Mouse (Mus musculus) G1E (cell line): ENCODE data around the gene Med27. TPM values are rescaled to one million over a fixed set of nuclear protein-coding genes. Genes with fewer than 3 reads are reported as not detected.

Source experiments
- ATAC-seq: 2 replicates; pipeline ENCODE4 v1.8.0; 2016; ENCODE audit warnings: mild to moderate bottlenecking; ENCODE audit not compliant: insufficient number of reproducible peaks, poor library complexity, low FRiP score, severe bottlenecking; ENCODE audit errors: extremely low read depth
- DNase-seq: peaks from one replicate; pipeline ENCODE4 v3.0.0; 2012; ENCODE audit warnings: low spot score
- H3K27me3 ChIP-seq: 2 replicates; pipeline ENCODE4 v1.6.1; 2012; ENCODE audit warnings: mild to moderate bottlenecking, low read length, inconsistent platforms; ENCODE audit not compliant: insufficient read depth
- H3K36me3 ChIP-seq: replicated peaks from 2 replicates; pipeline ENCODE3; 2012; ENCODE audit warnings: mild to moderate bottlenecking, inconsistent platforms
- H3K4me1 ChIP-seq: 2 replicates; pipeline ENCODE4 v1.6.1; 2012; ENCODE audit warnings: low read depth, low read length, inconsistent platforms, mixed read lengths; ENCODE audit not compliant: insufficient read depth
- H3K4me3 ChIP-seq: 2 replicates; pipeline ENCODE4 v1.5.1; 2012; ENCODE audit warnings: low read depth, mild to moderate bottlenecking, inconsistent platforms, low read length, moderate library complexity, mixed read lengths
- H3K9me3 ChIP-seq: replicated peaks from 2 replicates; pipeline ENCODE4 v1.6.1; 2012; ENCODE audit warnings: inconsistent platforms
- CTCF ChIP-seq: IDR thresholded peaks from 2 replicates; pipeline ENCODE4 v1.5.1; 2012; ENCODE audit warnings: low read depth, low read length, inconsistent platforms, mixed read lengths
- GATA1 ChIP-seq: IDR thresholded peaks from 2 replicates; pipeline ENCODE4 v1.6.1; 2012; ENCODE audit warnings: borderline replicate concordance, low read length, inconsistent platforms, mixed read lengths
- GATA2 ChIP-seq: IDR thresholded peaks from 2 replicates; pipeline ENCODE4 v1.6.1; 2012; ENCODE audit warnings: low read depth, low read length, inconsistent platforms, borderline replicate concordance
- POLR2AphosphoS5 ChIP-seq: IDR thresholded peaks from 2 replicates; pipeline ENCODE4 v1.6.1; 2012; ENCODE audit warnings: low read depth, low read length, inconsistent platforms; ENCODE audit not compliant: insufficient replicate concordance
- TAL1 ChIP-seq: conservative IDR thresholded peaks from 2 replicates; pipeline ENCODE4 v1.6.1; 2012; ENCODE audit warnings: low read depth, low read length, inconsistent platforms, mixed read lengths
- polyA plus RNA-seq: library from polyadenylated mRNA; stranded (reverse); fragments of >175 nt; gene quantifications from 2 replicates; pipeline ENCODE4 v1.2.3, GENCODE M21; 2012
- total RNA-seq, 2 experiments: library from RNA; stranded (forward) in 1 of 2; stranded (reverse) in 1 of 2; fragments of 200-1000 nt in 1 of 2; fragments of >200 nt in 1 of 2; fragmentation: Nextera tagmentation in 1 of 2; gene quantifications; 2 replicates each; pipeline ENCODE4 v1.2.3; 2014 to 2017

Gene Med27
- total and polyA plus RNA-seq, 3 experiments = 23.4 to 95.0 (median 58.1) TPM

GRCm38 (mm10) chr2:29491656-29492055 lies 145.0 kb downstream of the Med27 start:
- Histone ChIP-seq H3K36me3 (peaks cover 51% of the 10 kb centered on the region), H3K4me3 (no peak overlapping the region), H3K27me3 (no peaks in the 10 kb centered on the region), H3K9me3 (no peaks in the 10 kb centered on the region), H3K4me1 (no peaks in the 10 kb centered on the region)
- TF ChIP-seq TAL1 = no peak
- TF ChIP-seq POLR2AphosphoS5 = no peak
- TF ChIP-seq GATA2 = no peak
- no peak for TF ChIP-seq GATA1
- no peak for TF ChIP-seq CTCF
- ATAC-seq = no peak
- no peak for DNase-seq

- no peak overlapping the region for H3K4me3 ChIP-seq
- H3K36me3 ChIP-seq = peaks cover 57% of the 10 kb centered on the region
- H3K27me3 ChIP-seq = no peaks in the 10 kb centered on the region
- ATAC-seq (no peak), DNase-seq (no peak)
- H3K9me3 ChIP-seq = no peaks in the 10 kb centered on the region
- no peaks in the 10 kb centered on the region for H3K4me1 ChIP-seq
- TF ChIP-seq TAL1 (no peak), GATA2 (no peak), CTCF (no peak), POLR2AphosphoS5 (no peak), GATA1 (no peak)
Measured at GRCm38 (mm10) chr2:29493396-29494031, 146.9 kb downstream of the Med27 start.

GRCm38 (mm10) chr2:29495271-29495670 lies 148.7 kb downstream of the Med27 start:
- ATAC-seq (no peak), DNase-seq (no peak)
- no peak for TF ChIP-seq GATA1
- no peak for TF ChIP-seq GATA2
- Histone ChIP-seq H3K4me3 (no peak overlapping the region), H3K27me3 (no peaks in the 10 kb centered on the region), H3K36me3 (peaks cover 68% of the 10 kb centered on the region), H3K4me1 (no peaks in the 10 kb centered on the region), H3K9me3 (no peaks in the 10 kb centered on the region)

- no peaks in the 10 kb centered on the region for H3K4me1 ChIP-seq
- H3K36me3 ChIP-seq = peaks cover 82% of the 10 kb centered on the region
- TF ChIP-seq GATA1 = no peak
- no peaks in the 10 kb centered on the region for H3K9me3 ChIP-seq
- H3K4me3 ChIP-seq = no peak overlapping the region
- ATAC-seq = no peak
- no peaks in the 10 kb centered on the region for H3K27me3 ChIP-seq
- DNase-seq = no peak
Measured at GRCm38 (mm10) chr2:29500601-29501350, 154.2 kb downstream of the Med27 start.

- no peaks in the 10 kb centered on the region for H3K4me1 ChIP-seq
Measured at GRCm38 (mm10) chr2:29501381-29501780, 154.8 kb downstream of the Med27 start.

GRCm38 (mm10) chr2:29504848-29505247 lies 158.2 kb downstream of the Med27 start:
- Histone ChIP-seq H3K4me3 (no peak overlapping the region), H3K27me3 (no peaks in the 10 kb centered on the region), H3K9me3 (no peaks in the 10 kb centered on the region), H3K4me1 (no peaks in the 10 kb centered on the region), H3K36me3 (peaks cover 89% of the 10 kb centered on the region)
- DNase-seq = no peak
- no peak for ATAC-seq
- no peak for TF ChIP-seq GATA1
- TF ChIP-seq CTCF = no peak
- TF ChIP-seq POLR2AphosphoS5 = no peak
- TF ChIP-seq TAL1 = no peak
- no peak for TF ChIP-seq GATA2

More at GRCm38 (mm10) chr2:29501381-29501780, 154.8 kb downstream of the Med27 start:
- no peaks in the 10 kb centered on the region for H3K9me3 ChIP-seq
- H3K27me3 ChIP-seq = no peaks in the 10 kb centered on the region
- TF ChIP-seq CTCF (no peak), POLR2AphosphoS5 (no peak)
- H3K4me3 ChIP-seq = no peak overlapping the region
- DNase-seq = no peak
- peaks cover 83% of the 10 kb centered on the region for H3K36me3 ChIP-seq
- no peak for ATAC-seq

GRCm38 (mm10) chr2:29506411-29506810 lies 159.8 kb downstream of the Med27 start:
- Histone ChIP-seq H3K4me1 (no peaks in the 10 kb centered on the region), H3K36me3 (peaks cover 89% of the 10 kb centered on the region), H3K4me3 (no peak overlapping the region), H3K27me3 (no peaks in the 10 kb centered on the region), H3K9me3 (no peaks in the 10 kb centered on the region)
- TF ChIP-seq GATA1 (no peak), POLR2AphosphoS5 (no peak), TAL1 (no peak), CTCF (no peak), GATA2 (no peak)
- DNase-seq (no peak), ATAC-seq (no peak)
